Mouse (Mus musculus): ENCODE results near the gene Myo3a. TPM values are rescaled to one million over a fixed set of nuclear protein-coding genes. Genes with fewer than 3 reads are reported as not detected.

Myo3a gene
- polyA plus RNA-seq (2014; fragmentation: Nextera tagmentation; extraction: Ambion mirVana), result not detected in 2 replicates

DNA sequence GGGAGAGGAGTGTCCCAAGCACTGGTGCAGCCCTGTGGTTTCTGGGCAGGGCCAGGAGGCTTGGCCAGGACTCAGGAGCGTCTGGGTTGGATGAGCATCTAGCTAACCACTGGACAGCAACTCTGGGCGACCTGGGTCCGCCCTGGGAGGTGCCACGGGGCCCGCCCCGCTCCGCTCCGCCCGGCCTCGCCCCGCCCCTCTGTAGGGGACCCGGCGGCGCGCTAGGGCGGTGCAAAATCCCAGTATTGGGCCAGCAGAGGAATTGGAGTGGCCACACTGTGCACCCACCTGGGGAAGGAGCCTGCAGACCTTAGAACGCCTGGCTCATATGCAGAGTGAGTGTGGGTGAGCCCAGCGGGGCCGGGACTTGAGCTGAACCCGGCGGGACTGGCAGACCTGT is at the start of gene Myo3a:
Gene Myo3a (plus strand): TSS at position 196 of the 400 bp plus-strand sequence.
- 0 out of 2 replicates have a peak, but pooled peaks have one; percentile 31 for ATAC-seq (ENCODE audit: insufficient read depth, low FRiP score, low TSS enrichment)
- Histone ChIP-seq H3K27me3 (ENCODE audit: control insufficient read depth, insufficient read depth, low read length) (no peaks in the 10 kb centered on the region), H3K4me1 (ENCODE audit: control insufficient read depth, insufficient read depth, low read length) (no peaks in the 10 kb centered on the region), H3K9me3 (ENCODE audit: control insufficient read depth, low read length) (no peaks in the 10 kb centered on the region), H3K9ac (ENCODE audit: low read length) (no peak within 1 kb of the TSS), H3K4me3 (ENCODE audit: low read depth, low read length) (peak within 1 kb of the TSS; percentile 15; the same call in 1 of the 2 replicates), H3K36me3 (ENCODE audit: control insufficient read depth, insufficient read depth, low read length) (no peaks in the 10 kb centered on the region), H3K4me2 (ENCODE audit: low read depth) (peak within 1 kb of the TSS; percentile 52), H3K27ac (ENCODE audit: low read depth, low read length) (no peak within 1 kb of the TSS)
- peak; percentile 9 for DNase-seq (ENCODE audit: low spot score)
- WGBS, result 2% methylated on average over 21 of the region's 21 CpGs

DNA sequence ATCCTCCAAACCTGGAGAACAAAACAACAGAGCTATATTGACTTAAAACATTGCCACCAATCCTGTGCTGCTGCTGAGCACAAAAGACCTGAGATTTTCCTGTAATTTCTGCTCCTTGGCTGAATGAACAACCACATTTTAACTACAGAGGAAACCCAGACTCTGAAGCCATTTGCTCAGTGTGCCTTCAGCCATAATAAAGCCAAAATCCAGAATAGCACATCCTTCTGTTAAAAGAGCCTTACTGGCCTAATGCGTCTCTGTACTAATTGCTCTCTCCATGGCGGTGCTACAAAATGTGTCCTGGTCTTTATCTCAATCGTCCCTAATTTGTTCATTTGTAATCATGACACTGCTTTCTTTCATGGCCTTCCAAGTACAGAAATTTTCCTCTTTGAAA is 23.2 kb downstream of the Myo3a start:
- Histone ChIP-seq H3K27me3 (ENCODE audit: control insufficient read depth, insufficient read depth, low read length) (no peaks in the 10 kb centered on the region), H3K9ac (ENCODE audit: low read length) (no peak overlapping the region), H3K4me3 (ENCODE audit: low read depth, low read length) (no peak overlapping the region), H3K4me1 (ENCODE audit: control insufficient read depth, insufficient read depth, low read length) (no peaks in the 10 kb centered on the region), H3K27ac (ENCODE audit: low read depth, low read length) (no peak overlapping the region), H3K4me2 (ENCODE audit: low read depth) (no peak overlapping the region), H3K9me3 (ENCODE audit: control insufficient read depth, low read length) (no peaks in the 10 kb centered on the region), H3K36me3 (ENCODE audit: control insufficient read depth, insufficient read depth, low read length) (no peaks in the 10 kb centered on the region)
- ATAC-seq (ENCODE audit: insufficient read depth, low FRiP score, low TSS enrichment), result no peak
- 74% methylated on average over 3 of the region's 3 CpGs for WGBS
- DNase-seq (ENCODE audit: low spot score), result no peak

DNA sequence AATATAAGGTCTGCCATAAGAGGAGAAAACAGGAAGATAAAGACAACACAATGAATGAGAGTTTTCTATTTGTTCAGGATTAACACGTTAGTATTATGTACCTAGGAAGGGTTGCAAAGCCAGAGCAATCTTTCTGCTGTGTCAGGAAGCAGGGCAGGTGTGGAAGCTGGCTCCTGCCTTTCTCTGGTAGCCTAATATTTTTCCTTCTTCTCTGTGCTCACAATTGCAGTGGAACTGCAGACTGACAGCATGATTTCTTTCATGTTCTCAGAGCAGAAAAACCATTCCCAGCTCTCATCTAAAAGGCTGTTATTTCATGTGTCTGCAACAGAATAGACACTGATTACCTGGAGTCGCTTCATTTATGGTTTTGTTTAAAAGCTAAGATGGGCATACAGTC is 23.7 kb downstream of the Myo3a start:
- no peaks in the 10 kb centered on the region for H3K4me1 ChIP-seq (ENCODE audit: control insufficient read depth, insufficient read depth, low read length)
- H3K27me3 ChIP-seq (ENCODE audit: control insufficient read depth, insufficient read depth, low read length), result no peaks in the 10 kb centered on the region
- ATAC-seq (ENCODE audit: insufficient read depth, low FRiP score, low TSS enrichment) (no peak), DNase-seq (ENCODE audit: low spot score) (no peak)
- H3K36me3 ChIP-seq (ENCODE audit: control insufficient read depth, insufficient read depth, low read length), result no peaks in the 10 kb centered on the region
- H3K9me3 ChIP-seq (ENCODE audit: control insufficient read depth, low read length), result no peaks in the 10 kb centered on the region
- H3K27ac ChIP-seq (ENCODE audit: low read depth, low read length), result no peak overlapping the region
- no peak overlapping the region for H3K4me3 ChIP-seq (ENCODE audit: low read depth, low read length)
- H3K9ac ChIP-seq (ENCODE audit: low read length), result no peak overlapping the region
- WGBS, result 85% methylated on average over 2 of the region's 2 CpGs
- H3K4me2 ChIP-seq (ENCODE audit: low read depth), result no peak overlapping the region

DNA sequence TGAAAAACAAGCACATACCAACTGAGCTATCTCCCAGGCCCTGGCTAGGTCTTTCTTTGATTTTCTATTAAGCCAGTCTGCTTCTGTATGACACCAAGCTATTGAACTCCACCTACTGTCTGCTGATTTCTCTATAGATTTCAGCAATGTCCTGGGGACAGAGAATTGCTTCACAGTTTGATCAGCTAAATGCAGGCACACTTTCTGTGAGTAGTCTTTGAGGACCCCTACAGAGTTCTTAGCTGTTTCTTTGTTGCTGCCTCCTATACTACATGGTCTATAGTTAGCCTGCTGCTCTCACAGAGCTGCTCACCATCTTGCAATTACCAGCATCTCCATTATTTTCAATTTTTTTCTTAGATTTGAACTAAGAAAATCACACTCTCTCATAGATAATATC is 28.3 kb downstream of the Myo3a start:
- Histone ChIP-seq H3K36me3 (ENCODE audit: control insufficient read depth, insufficient read depth, low read length) (no peaks in the 10 kb centered on the region), H3K4me1 (ENCODE audit: control insufficient read depth, insufficient read depth, low read length) (no peaks in the 10 kb centered on the region), H3K4me3 (ENCODE audit: low read depth, low read length) (no peak overlapping the region), H3K9ac (ENCODE audit: low read length) (no peak overlapping the region), H3K4me2 (ENCODE audit: low read depth) (no peak overlapping the region), H3K9me3 (ENCODE audit: control insufficient read depth, low read length) (no peaks in the 10 kb centered on the region), H3K27me3 (ENCODE audit: control insufficient read depth, insufficient read depth, low read length) (no peaks in the 10 kb centered on the region), H3K27ac (ENCODE audit: low read depth, low read length) (no peak overlapping the region)
- ATAC-seq (ENCODE audit: insufficient read depth, low FRiP score, low TSS enrichment) (no peak), DNase-seq (ENCODE audit: low spot score) (no peak)

DNA sequence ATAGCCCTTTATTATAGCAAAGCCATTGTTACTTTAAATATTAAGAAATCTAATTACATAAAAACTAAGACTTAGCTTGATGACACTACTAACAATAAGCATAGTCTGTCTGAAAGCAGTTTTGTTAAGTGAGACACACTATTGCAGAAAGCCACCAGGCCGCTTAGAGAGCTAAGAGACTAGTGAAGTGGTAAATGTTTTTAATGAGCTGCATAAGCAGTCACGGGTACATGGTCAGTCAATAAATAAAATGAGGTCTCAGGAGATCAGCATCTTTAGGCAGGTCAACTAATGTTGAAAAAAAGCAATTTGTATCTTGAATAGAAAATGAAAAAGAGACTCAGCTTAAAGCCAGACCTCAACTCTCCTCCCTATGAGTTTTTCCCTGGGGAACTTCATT is 44.3 kb downstream of the Myo3a start:
- no peak for DNase-seq (ENCODE audit: low spot score)
- H3K4me1 ChIP-seq (ENCODE audit: control insufficient read depth, insufficient read depth, low read length), result no peaks in the 10 kb centered on the region
- H3K36me3 ChIP-seq (ENCODE audit: control insufficient read depth, insufficient read depth, low read length), result no peaks in the 10 kb centered on the region
- no peaks in the 10 kb centered on the region for H3K27me3 ChIP-seq (ENCODE audit: control insufficient read depth, insufficient read depth, low read length)
- no peak overlapping the region for H3K27ac ChIP-seq (ENCODE audit: low read depth, low read length)
- 67% methylated on average over 2 of the region's 2 CpGs for WGBS
- no peak overlapping the region for H3K4me2 ChIP-seq (ENCODE audit: low read depth)
- no peaks in the 10 kb centered on the region for H3K9me3 ChIP-seq (ENCODE audit: control insufficient read depth, low read length)
- no peak overlapping the region for H3K4me3 ChIP-seq (ENCODE audit: low read depth, low read length)
- ATAC-seq (ENCODE audit: insufficient read depth, low FRiP score, low TSS enrichment), result no peak
- no peak overlapping the region for H3K9ac ChIP-seq (ENCODE audit: low read length)

DNA sequence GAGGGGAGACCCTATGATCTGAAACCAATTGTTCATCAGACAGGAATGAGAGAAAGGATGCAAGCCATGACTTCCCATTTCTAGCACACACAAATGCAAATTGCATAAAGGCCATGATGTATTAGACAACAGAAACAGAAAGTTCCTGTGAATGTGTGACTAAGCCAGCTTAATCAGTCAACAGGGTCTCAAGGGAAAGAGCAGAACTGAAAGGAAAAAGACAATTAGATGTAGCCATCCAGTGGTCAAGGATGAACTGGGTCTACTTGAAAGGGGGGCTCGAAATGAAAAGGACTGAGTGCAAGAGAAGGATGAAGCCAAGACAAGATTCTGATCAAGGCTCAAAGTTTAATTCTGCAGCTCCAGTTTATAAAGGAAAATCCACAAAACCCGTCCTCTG is 58.1 kb downstream of the Myo3a start:
- no peak overlapping the region for H3K4me2 ChIP-seq (ENCODE audit: low read depth)
- H3K4me3 ChIP-seq (ENCODE audit: low read depth, low read length), result no peak overlapping the region
- H3K36me3 ChIP-seq (ENCODE audit: control insufficient read depth, insufficient read depth, low read length), result no peaks in the 10 kb centered on the region
- WGBS, result 74% methylated on average over 2 of the region's 2 CpGs
- ATAC-seq (ENCODE audit: insufficient read depth, low FRiP score, low TSS enrichment) (no peak), DNase-seq (ENCODE audit: low spot score) (no peak)
- H3K27ac ChIP-seq (ENCODE audit: low read depth, low read length), result no peak overlapping the region
- H3K27me3 ChIP-seq (ENCODE audit: control insufficient read depth, insufficient read depth, low read length), result no peaks in the 10 kb centered on the region
- no peak overlapping the region for H3K9ac ChIP-seq (ENCODE audit: low read length)
- H3K4me1 ChIP-seq (ENCODE audit: control insufficient read depth, insufficient read depth, low read length), result no peaks in the 10 kb centered on the region
- no peaks in the 10 kb centered on the region for H3K9me3 ChIP-seq (ENCODE audit: control insufficient read depth, low read length)

GRCm38 (mm10) chr2:22285777-22286176 is 58.5 kb downstream of the Myo3a start:
- no peak for ATAC-seq (ENCODE audit: insufficient read depth, low FRiP score, low TSS enrichment)
- no peaks in the 10 kb centered on the region for H3K9me3 ChIP-seq (ENCODE audit: control insufficient read depth, low read length)
- H3K27me3 ChIP-seq (ENCODE audit: control insufficient read depth, insufficient read depth, low read length), result no peaks in the 10 kb centered on the region
- no peak overlapping the region for H3K4me2 ChIP-seq (ENCODE audit: low read depth)
- no peaks in the 10 kb centered on the region for H3K36me3 ChIP-seq (ENCODE audit: control insufficient read depth, insufficient read depth, low read length)
- no peaks in the 10 kb centered on the region for H3K4me1 ChIP-seq (ENCODE audit: control insufficient read depth, insufficient read depth, low read length)
- DNase-seq (ENCODE audit: low spot score), result no peak
- no peak overlapping the region for H3K27ac ChIP-seq (ENCODE audit: low read depth, low read length)
- H3K4me3 ChIP-seq (ENCODE audit: low read depth, low read length), result no peak overlapping the region
- H3K9ac ChIP-seq (ENCODE audit: low read length), result no peak overlapping the region
- WGBS, result 80% methylated on average over 1 of the region's 1 CpGs

GRCm38 (mm10) chr2:22293579-22294446 is 66.5 kb downstream of the Myo3a start:
- ATAC-seq (ENCODE audit: insufficient read depth, low FRiP score, low TSS enrichment), result peak; percentile 62; the same call in 1 of the 2 replicates
- DNase-seq (ENCODE audit: low spot score), result peak; percentile 9
- Histone ChIP-seq H3K36me3 (ENCODE audit: control insufficient read depth, insufficient read depth, low read length) (no peaks in the 10 kb centered on the region), H3K27ac (ENCODE audit: low read depth, low read length) (no peak overlapping the region), H3K4me2 (ENCODE audit: low read depth) (no peak overlapping the region), H3K27me3 (ENCODE audit: control insufficient read depth, insufficient read depth, low read length) (no peaks in the 10 kb centered on the region), H3K4me3 (ENCODE audit: low read depth, low read length) (no peak overlapping the region), H3K9me3 (ENCODE audit: control insufficient read depth, low read length) (no peaks in the 10 kb centered on the region), H3K9ac (ENCODE audit: low read length) (no peak overlapping the region), H3K4me1 (ENCODE audit: control insufficient read depth, insufficient read depth, low read length) (no peaks in the 10 kb centered on the region)
- 66% methylated on average over 11 of the region's 11 CpGs for WGBS

DNA sequence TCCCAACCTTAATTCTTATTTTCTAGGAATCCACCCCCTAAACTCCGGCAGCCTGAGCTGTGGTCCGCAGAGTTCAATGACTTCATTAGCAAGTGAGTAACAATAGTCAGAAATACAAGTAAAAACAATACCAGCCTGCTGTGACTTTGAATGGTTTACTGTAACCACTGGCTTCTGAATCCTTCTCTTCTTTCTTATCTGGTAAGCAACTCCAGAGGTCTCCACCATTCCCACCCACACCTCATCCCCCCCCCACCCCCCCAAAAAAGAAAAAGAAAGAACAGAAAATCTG is 67.1 kb downstream of the Myo3a start:
- Histone ChIP-seq H3K9me3 (ENCODE audit: control insufficient read depth, low read length) (no peaks in the 10 kb centered on the region), H3K27me3 (ENCODE audit: control insufficient read depth, insufficient read depth, low read length) (no peaks in the 10 kb centered on the region), H3K27ac (ENCODE audit: low read depth, low read length) (no peak overlapping the region), H3K9ac (ENCODE audit: low read length) (no peak overlapping the region), H3K4me2 (ENCODE audit: low read depth) (no peak overlapping the region), H3K4me3 (ENCODE audit: low read depth, low read length) (no peak overlapping the region), H3K36me3 (ENCODE audit: control insufficient read depth, insufficient read depth, low read length) (no peaks in the 10 kb centered on the region), H3K4me1 (ENCODE audit: control insufficient read depth, insufficient read depth, low read length) (no peaks in the 10 kb centered on the region)
- 20% methylated on average over 2 of the region's 2 CpGs for WGBS
- DNase-seq (ENCODE audit: low spot score), result no peak
- no peak for ATAC-seq (ENCODE audit: insufficient read depth, low FRiP score, low TSS enrichment)

Measured in neural tube, embryonic 11.5 days (tissue).